Mouse (Mus musculus) liver, adult (tissue): ENCODE measurements around the gene Rnf144a.

Source experiments
- GATA4 ChIP-seq: IDR thresholded peaks from 2 replicates; pipeline ENCODE4 v1.6.1; 2014; ENCODE audit warnings: mild to moderate bottlenecking, low read length; ENCODE audit not compliant: insufficient replicate concordance

Rnf144a gene

DNA sequence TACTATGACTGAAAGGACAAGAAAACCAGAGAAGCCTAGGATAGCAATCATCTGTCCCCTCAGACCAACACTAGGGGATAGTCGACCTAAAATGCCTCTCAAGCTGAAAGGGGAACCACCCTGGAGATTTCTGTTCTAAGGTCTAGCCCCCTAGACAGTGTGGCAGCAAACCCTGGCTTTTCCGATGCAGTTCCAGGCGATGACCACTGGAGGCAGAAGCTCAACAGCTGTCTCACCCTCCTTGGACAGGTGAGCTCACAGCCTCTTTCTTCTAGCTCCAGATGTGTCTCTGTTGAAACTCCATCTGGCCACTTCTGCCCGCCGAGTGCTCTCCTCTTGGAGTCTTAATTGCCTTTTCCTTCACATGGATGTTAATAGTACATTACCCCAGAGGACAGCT, 100.1 kb downstream of the Rnf144a start:
- TF ChIP-seq GATA4, result no peak

- no peak for TF ChIP-seq GATA4
These were observed 103.5 kb downstream of the Rnf144a start for GRCm38 (mm10) chr12:26311548-26311947.

GRCm38 (mm10) chr12:26310247-26310646, 104.8 kb downstream of the Rnf144a start:
- TF ChIP-seq GATA4, result no peak

GRCm38 (mm10) chr12:26302886-26303285, 112.2 kb downstream of the Rnf144a start:
- TF ChIP-seq GATA4, result no peak

GRCm38 (mm10) chr12:26299515-26300090, 115.5 kb downstream of the Rnf144a start:
- no peak for TF ChIP-seq GATA4

GRCm38 (mm10) chr12:26289200-26289599, 125.9 kb downstream of the Rnf144a start:
- no peak for TF ChIP-seq GATA4

- no peak for TF ChIP-seq GATA4
These were observed 126.7 kb downstream of the Rnf144a start for GRCm38 (mm10) chr12:26288347-26288746.

DNA sequence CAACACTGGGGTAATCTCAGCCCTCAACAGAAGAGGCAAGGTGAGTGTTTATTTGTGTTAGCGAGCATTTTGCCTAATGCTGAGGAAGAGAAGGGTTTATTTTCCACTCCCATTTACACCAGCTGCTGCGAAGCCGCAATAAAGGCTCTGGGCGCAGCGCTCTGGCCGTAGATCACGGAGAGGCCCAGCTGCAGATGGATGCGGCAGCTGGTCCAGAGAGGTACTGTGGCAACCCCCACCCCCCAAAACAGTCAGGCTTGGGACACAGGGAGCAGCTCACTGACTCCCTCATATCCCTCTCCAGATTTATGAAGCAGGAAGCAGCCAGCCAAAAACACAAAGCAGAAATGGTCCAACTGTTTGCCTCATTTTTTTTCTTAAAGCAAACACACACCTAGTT, 129.1 kb downstream of the Rnf144a start:
- TF ChIP-seq GATA4, result no peak

GRCm38 (mm10) chr12:26285460-26285859, 129.6 kb downstream of the Rnf144a start:
- TF ChIP-seq GATA4, result no peak

GRCm38 (mm10) chr12:26280719-26281480, 134.2 kb downstream of the Rnf144a start:
- no peak for TF ChIP-seq GATA4

DNA sequence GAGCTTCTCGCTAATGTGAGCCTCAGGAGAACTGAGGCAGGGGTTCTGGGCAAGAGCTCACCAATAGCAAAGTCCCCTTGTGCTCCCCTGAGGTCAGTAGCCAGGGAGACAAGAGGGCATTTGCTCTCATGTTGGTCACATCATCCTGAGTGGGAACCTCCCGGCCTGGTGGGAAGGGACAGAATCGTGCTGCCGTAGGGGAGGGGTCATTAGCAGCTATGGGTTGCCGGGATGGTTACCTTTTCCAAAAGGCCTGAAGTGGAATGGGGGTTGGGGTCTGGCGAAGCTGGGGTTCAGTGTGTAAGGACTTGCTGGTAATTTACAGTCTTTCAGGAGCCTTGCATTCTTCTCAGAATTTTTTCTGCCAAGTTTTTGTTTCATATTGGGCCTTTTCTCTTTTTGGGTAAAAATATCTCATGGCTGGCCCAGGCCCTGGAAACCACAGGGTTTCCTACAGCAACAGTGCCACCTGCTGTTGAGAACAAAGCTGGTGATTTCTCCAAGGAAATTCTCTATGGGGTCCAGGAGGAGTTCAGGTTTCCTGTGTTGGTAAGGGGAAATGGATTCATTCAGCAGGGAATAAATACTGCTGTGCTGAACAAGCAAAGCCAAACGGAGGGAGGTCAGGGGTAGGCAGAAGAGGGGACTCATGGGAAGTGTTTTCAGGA, 137.9 kb downstream of the Rnf144a start:
- no peak for TF ChIP-seq GATA4

DNA sequence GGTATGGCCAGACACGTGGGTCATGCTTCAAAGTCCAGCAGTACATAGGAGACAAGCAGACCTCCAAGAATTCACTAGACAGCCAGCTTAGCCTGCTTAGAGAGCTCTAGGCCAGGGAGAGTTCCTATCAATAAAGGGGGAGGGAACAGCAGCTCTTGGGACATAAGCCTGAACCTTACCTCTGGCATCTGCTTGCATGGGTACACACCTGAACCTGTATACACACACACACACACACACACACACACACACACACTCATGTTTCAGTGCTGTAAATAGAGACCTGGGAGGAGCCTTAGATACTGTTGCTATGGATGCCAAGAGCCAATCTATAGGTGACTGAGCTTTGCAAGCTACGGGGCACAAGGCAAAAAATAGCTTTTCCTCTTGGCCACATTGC, 138.5 kb downstream of the Rnf144a start:
- TF ChIP-seq GATA4, result no peak
